30 mouse cellular contexts compared by ENCODE assay signal in genomic region chr7:19449165-19449564, GRCm38 (mm10). TPM values are rescaled to one million over a fixed set of nuclear protein-coding genes. Genes with fewer than 3 reads are reported as not detected.
DNase-seq lines count a peak whose midpoint lies in the region; ATAC-seq and TF ChIP-seq lines count a peak whose summit lies in the region.
"Had no signal": no experiment of that assay in that cellular context is flagged by ENCODE, and none has a peak within 500 bp of the region (broad histone marks: within the 10 kb centered on the region; RNA-seq: fewer than 3 reads in every experiment).

No protein-coding gene starts in this region.

- H3K9me3 ChIP-seq in embryonic facial prominence, embryonic 14.5 days (ENCODE audit: control insufficient read depth, low read length) = no peaks in the 10 kb centered on the region
- H3K9me3 ChIP-seq in embryonic facial prominence, embryonic 10.5 days = no peaks in the 10 kb centered on the region; the same call in 1 of the 2 replicates
- no peaks in the 10 kb centered on the region for H3K9me3 ChIP-seq in forebrain, embryonic 16.5 days (ENCODE audit: control insufficient read depth, low read length)
- H3K9me3 ChIP-seq in forebrain, embryonic 12.5 days = no peaks in the 10 kb centered on the region
- H3K9me3 ChIP-seq: embryonic facial prominence, embryonic 15.5 days; heart, embryonic 10.5 days; heart, embryonic 13.5 days had no signal

- TF ChIP-seq CTCF in layer of hippocampus, adult 2 months (conservative IDR thresholded peaks at IDR 0.05) = no peak

- ATAC-seq in embryonic facial prominence, embryonic 14.5 days (ENCODE audit: low read depth) = no peak
- peak; percentile 67 for ATAC-seq in forebrain, embryonic 16.5 days
- ATAC-seq in forebrain, embryonic 12.5 days (ENCODE audit: low FRiP score) = no peak
- ATAC-seq: CD4-positive, CD25-positive, alpha-beta regulatory T cell, adult 4 months; hindbrain, postnatal 0 days; inflammation-experienced regulatory T-cells, adult 6 months; intestine, embryonic 16.5 days had no signal

- 86% methylated on average over 12 of the region's 12 CpGs for WGBS in embryonic facial prominence, embryonic 14.5 days
- WGBS in embryonic facial prominence, embryonic 10.5 days = 89% methylated on average over 12 of the region's 12 CpGs
- 74% methylated on average over 12 of the region's 12 CpGs for WGBS in forebrain, embryonic 16.5 days
- WGBS in forebrain, embryonic 12.5 days = 90% methylated on average over 12 of the region's 12 CpGs

- no peak overlapping the region for H3K4me2 ChIP-seq in embryonic facial prominence, embryonic 14.5 days (ENCODE audit: low read depth, low read length)
- H3K4me2 ChIP-seq in forebrain, embryonic 16.5 days (ENCODE audit: low read length) = no peak overlapping the region
- H3K4me2 ChIP-seq in forebrain, embryonic 12.5 days = no peak overlapping the region
- H3K4me2 ChIP-seq: embryonic facial prominence, embryonic 15.5 days; heart, embryonic 13.5 days; hindbrain, embryonic 14.5 days had no signal

- H3K9ac ChIP-seq in embryonic facial prominence, embryonic 14.5 days (ENCODE audit: low read depth, low read length) = no peak overlapping the region
- no peak overlapping the region for H3K9ac ChIP-seq in forebrain, embryonic 16.5 days (replicated peaks; ENCODE audit: low read depth, low read length)
- H3K9ac ChIP-seq in forebrain, embryonic 12.5 days = no peak overlapping the region
- H3K9ac ChIP-seq: embryonic facial prominence, embryonic 15.5 days; heart, embryonic 13.5 days; hindbrain, embryonic 14.5 days had no signal

- no peaks in the 10 kb centered on the region for H3K27me3 ChIP-seq in embryonic facial prominence, embryonic 14.5 days (replicated peaks; ENCODE audit: control insufficient read depth, insufficient read depth, low read length)
- H3K27me3 ChIP-seq in embryonic facial prominence, embryonic 10.5 days (replicated peaks; ENCODE audit: low read depth, poor library complexity, severe bottlenecking) = no peaks in the 10 kb centered on the region
- no peaks in the 10 kb centered on the region for H3K27me3 ChIP-seq in forebrain, embryonic 16.5 days (replicated peaks; ENCODE audit: control insufficient read depth, insufficient read depth, low read length)
- H3K27me3 ChIP-seq in forebrain, embryonic 12.5 days = no peaks in the 10 kb centered on the region
- H3K27me3 ChIP-seq: embryonic facial prominence, embryonic 15.5 days; heart, embryonic 13.5 days had no signal

- H3K4me3 ChIP-seq in embryonic facial prominence, embryonic 14.5 days (ENCODE audit: low read depth, low read length) = no peak overlapping the region
- H3K4me3 ChIP-seq in embryonic facial prominence, embryonic 10.5 days = no peak overlapping the region
- H3K4me3 ChIP-seq in forebrain, embryonic 16.5 days (replicated peaks; ENCODE audit: low read length) = no peak overlapping the region
- H3K4me3 ChIP-seq in forebrain, embryonic 12.5 days (replicated peaks) = no peak overlapping the region
- no peak overlapping the region for H3K4me3 ChIP-seq in layer of hippocampus, adult 2 months
- H3K4me3 ChIP-seq: embryonic facial prominence, embryonic 15.5 days; heart, adult 2 months; heart, embryonic 10.5 days; heart, embryonic 13.5 days had no signal

- no peak for DNase-seq in embryonic facial prominence, embryonic 14.5 days (ENCODE audit: low spot score)
- DNase-seq in embryonic facial prominence, embryonic 10.5 days (ENCODE audit: low spot score) = no peak
- no peak for DNase-seq in layer of hippocampus, adult 2 months (ENCODE audit: low spot score in 2 of 2)
- DNase-seq in layer of hippocampus, adult 9-11 months = no peak
- DNase-seq: adrenal gland, adult 2 months; adrenal gland, postnatal 14 days; cerebellum, adult 11 months; cerebellum, adult 8-10 months; cerebellum, postnatal 36 days; embryo, embryonic 11 days; gastrocnemius, postnatal 10 days; gastrocnemius, postnatal 36 days; heart, adult 2 months; heart, postnatal 14 days; heart, postnatal 4 days; kidney, adult 18-20 months had no signal

- H3K4me1 ChIP-seq in embryonic facial prominence, embryonic 14.5 days (ENCODE audit: control insufficient read depth, insufficient read depth, low read length) = no peaks in the 10 kb centered on the region
- no peaks in the 10 kb centered on the region for H3K4me1 ChIP-seq in embryonic facial prominence, embryonic 10.5 days
- no peaks in the 10 kb centered on the region for H3K4me1 ChIP-seq in forebrain, embryonic 16.5 days (replicated peaks; ENCODE audit: control insufficient read depth, insufficient read depth, low read length)
- no peaks in the 10 kb centered on the region for H3K4me1 ChIP-seq in forebrain, embryonic 12.5 days
- H3K4me1 ChIP-seq: embryonic facial prominence, embryonic 15.5 days; heart, embryonic 10.5 days; heart, embryonic 13.5 days had no signal

- 0 out of 2 replicates have a peak overlapping the region, but pooled peaks have one; percentile 28 for H3K27ac ChIP-seq in embryonic facial prominence, embryonic 14.5 days (replicated peaks; ENCODE audit: low read depth, low read length)
- no peak overlapping the region for H3K27ac ChIP-seq in embryonic facial prominence, embryonic 10.5 days (replicated peaks)
- peak overlapping the region; percentile 63 for H3K27ac ChIP-seq in forebrain, embryonic 16.5 days (ENCODE audit: low read length)
- H3K27ac ChIP-seq in forebrain, embryonic 12.5 days = no peak overlapping the region
- peak overlapping the region; percentile 64 for H3K27ac ChIP-seq in layer of hippocampus, adult 2 months
- H3K27ac ChIP-seq: embryonic facial prominence, embryonic 15.5 days; heart, adult 2 months; heart, embryonic 10.5 days; heart, embryonic 13.5 days; hindbrain, embryonic 14.5 days; hindbrain, postnatal 0 days had no signal

- peaks cover 81% of the 10 kb centered on the region for H3K36me3 ChIP-seq in embryonic facial prominence, embryonic 14.5 days (ENCODE audit: control insufficient read depth, insufficient read depth, low read length)
- peaks cover 94% of the 10 kb centered on the region for H3K36me3 ChIP-seq in embryonic facial prominence, embryonic 10.5 days (replicated peaks)
- H3K36me3 ChIP-seq in forebrain, embryonic 16.5 days (ENCODE audit: control insufficient read depth, insufficient read depth) = peaks cover 10% of the 10 kb centered on the region
- peaks cover 77% of the 10 kb centered on the region for H3K36me3 ChIP-seq in forebrain, embryonic 12.5 days (replicated peaks)

RNA-seq across cellular contexts. Expression of gene Mark4, which starts 9.5 kb away (rescaled TPM):
- polyA plus RNA-seq in embryonic facial prominence, embryonic 14.5 days (2014; fragmentation: Nextera tagmentation; extraction: Ambion mirVana) = 10.5 and 10.9 TPM in 2 replicates
- polyA plus RNA-seq in embryonic facial prominence, embryonic 10.5 days (2016; fragmentation: Nextera tagmentation; extraction: Ambion mirVana) = 7.1 and 8.0 TPM in 2 replicates
- polyA plus RNA-seq in forebrain, embryonic 16.5 days (2015; fragmentation: Nextera tagmentation; extraction: Ambion mirVana) = 13.8 and 17.5 TPM in 2 replicates
- 14.0 and 14.3 TPM in 2 replicates for polyA plus RNA-seq in forebrain, embryonic 12.5 days (2016; fragmentation: Nextera tagmentation; extraction: Ambion mirVana)
- total RNA-seq in layer of hippocampus, adult 2 months (2021) = 10 to 100 TPM; 92.9 to 99.6 TPM

RNA-seq across cellular contexts. Expression of gene Exoc3l2, which starts 14.0 kb away (rescaled TPM):
- polyA plus RNA-seq in embryonic facial prominence, embryonic 14.5 days (2014; fragmentation: Nextera tagmentation; extraction: Ambion mirVana) = 1.4 and 1.7 TPM in 2 replicates
- 1.2 and 1.3 TPM in 2 replicates for polyA plus RNA-seq in embryonic facial prominence, embryonic 10.5 days (2016; fragmentation: Nextera tagmentation; extraction: Ambion mirVana)
- 0.11 and 0.19 TPM in 2 replicates for polyA plus RNA-seq in forebrain, embryonic 16.5 days (2015; fragmentation: Nextera tagmentation; extraction: Ambion mirVana)
- polyA plus RNA-seq in forebrain, embryonic 12.5 days (2016; fragmentation: Nextera tagmentation; extraction: Ambion mirVana) = 0.51 and 0.69 TPM in 2 replicates
- total RNA-seq in layer of hippocampus, adult 2 months (2021) = under 1 TPM; 0.10 to 0.38 TPM
- polyA plus RNA-seq: CD4-positive, CD25-positive, alpha-beta regulatory T cell, adult 4 months; inflammation-experienced regulatory T-cells, adult 6 months had no signal

RNA-seq across cellular contexts. Expression of gene Ckm, which starts 44.6 kb away (rescaled TPM):
- 348 and 732 TPM in 2 replicates for polyA plus RNA-seq in embryonic facial prominence, embryonic 14.5 days (2014; fragmentation: Nextera tagmentation; extraction: Ambion mirVana)
- polyA plus RNA-seq in embryonic facial prominence, embryonic 10.5 days (2016; fragmentation: Nextera tagmentation; extraction: Ambion mirVana) = 0.20 TPM in 1 of 2 replicates, not detected in the other
- polyA plus RNA-seq in forebrain, embryonic 16.5 days (2015; fragmentation: Nextera tagmentation; extraction: Ambion mirVana) = 0.22 and 0.66 TPM in 2 replicates
- not detected in 2 replicates for polyA plus RNA-seq in forebrain, embryonic 12.5 days (2016; fragmentation: Nextera tagmentation; extraction: Ambion mirVana)
- total RNA-seq in layer of hippocampus, adult 2 months (2021) = not detected
- total RNA-seq: adrenal gland, adult 2 months; MEL had no signal
- polyA plus RNA-seq: CD4-positive, CD25-positive, alpha-beta regulatory T cell, adult 4 months; cortical plate, adult 2 months; hindbrain, embryonic 11.5 days; hindbrain, embryonic 14.5 days had no signal

RNA-seq across cellular contexts. Expression of gene Klc3, which starts 45.3 kb away (rescaled TPM):
- 10.2 and 15.3 TPM in 2 replicates for polyA plus RNA-seq in embryonic facial prominence, embryonic 14.5 days (2014; fragmentation: Nextera tagmentation; extraction: Ambion mirVana)
- polyA plus RNA-seq in embryonic facial prominence, embryonic 10.5 days (2016; fragmentation: Nextera tagmentation; extraction: Ambion mirVana) = 7.9 and 8.8 TPM in 2 replicates
- polyA plus RNA-seq in forebrain, embryonic 16.5 days (2015; fragmentation: Nextera tagmentation; extraction: Ambion mirVana) = 2.2 and 2.5 TPM in 2 replicates
- polyA plus RNA-seq in forebrain, embryonic 12.5 days (2016; fragmentation: Nextera tagmentation; extraction: Ambion mirVana) = 2.8 and 5.4 TPM in 2 replicates
- total RNA-seq in layer of hippocampus, adult 2 months (2021) = 1 to 10 TPM; 3.2 to 3.5 TPM
- total RNA-seq: granulocyte monocyte progenitor cell, adult 5-6 weeks had no signal

RNA-seq across cellular contexts. Expression of gene Bloc1s3, which starts 59.0 kb away (rescaled TPM):
- polyA plus RNA-seq in embryonic facial prominence, embryonic 14.5 days (2014; fragmentation: Nextera tagmentation; extraction: Ambion mirVana) = 0.74 and 0.93 TPM in 2 replicates
- 1.9 TPM in 2 replicates for polyA plus RNA-seq in embryonic facial prominence, embryonic 10.5 days (2016; fragmentation: Nextera tagmentation; extraction: Ambion mirVana)
- 3.7 and 4.9 TPM in 2 replicates for polyA plus RNA-seq in forebrain, embryonic 16.5 days (2015; fragmentation: Nextera tagmentation; extraction: Ambion mirVana)
- 3.5 and 3.9 TPM in 2 replicates for polyA plus RNA-seq in forebrain, embryonic 12.5 days (2016; fragmentation: Nextera tagmentation; extraction: Ambion mirVana)
- total RNA-seq in layer of hippocampus, adult 2 months (2021) = 1 to 10 TPM; 6.0 to 6.9 TPM

Comparison
In these comparisons a context has a peak if more than half of its experiments do, and no peak if none do; other contexts are left out.
1. H3K27ac ChIP-seq: peak in embryonic facial prominence, embryonic 14.5 days (single experiment), forebrain, embryonic 16.5 days (single experiment) and layer of hippocampus, adult 2 months (single experiment); none in embryonic facial prominence, embryonic 10.5 days (single experiment) and forebrain, embryonic 12.5 days (single experiment).
2. RNA of gene Ckm, which starts 44.6 kb away (polyA plus RNA-seq): 348 to 732 TPM in embryonic facial prominence, embryonic 14.5 days; 0.22 to 0.66 TPM in forebrain, embryonic 16.5 days, not detected in forebrain, embryonic 12.5 days and 0.20 TPM in embryonic facial prominence, embryonic 10.5 days; every median in the first group is over 100 times any median in the second.